Mouse (Mus musculus): ENCODE data around the gene Oat.

DNA sequence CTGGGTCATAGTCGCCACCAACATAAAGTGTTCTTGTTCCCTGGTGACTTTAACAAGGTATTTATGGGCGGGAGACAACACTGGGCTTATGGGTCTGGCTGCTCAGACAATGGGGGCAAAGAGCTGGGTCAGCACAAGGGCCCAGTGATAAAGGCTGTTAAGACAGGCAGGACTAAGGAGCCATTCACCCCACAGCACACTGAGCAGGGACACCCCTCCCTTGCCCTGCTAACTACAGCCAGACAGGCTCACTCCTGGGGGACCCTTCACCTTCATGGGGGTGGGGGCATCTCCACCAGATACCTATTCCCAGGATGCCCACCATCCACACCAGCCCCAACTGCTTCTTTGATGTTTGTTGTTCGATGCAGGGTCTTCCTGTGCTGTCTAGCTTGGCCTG is 47.0 kb downstream of the Oat start:
- TF ChIP-seq POLR2A (IDR thresholded peaks at IDR 0.05; ENCODE audit: borderline replicate concordance, control insufficient read depth, low read depth, low read length), result no peak
- no peak for TF ChIP-seq CTCF (IDR thresholded peaks at IDR 0.05; ENCODE audit: control insufficient read depth, insufficient read depth, low read length)

Data from bone marrow, adult 2 months (tissue).